Mouse (Mus musculus): ENCODE data around the gene Trim14.

DNA sequence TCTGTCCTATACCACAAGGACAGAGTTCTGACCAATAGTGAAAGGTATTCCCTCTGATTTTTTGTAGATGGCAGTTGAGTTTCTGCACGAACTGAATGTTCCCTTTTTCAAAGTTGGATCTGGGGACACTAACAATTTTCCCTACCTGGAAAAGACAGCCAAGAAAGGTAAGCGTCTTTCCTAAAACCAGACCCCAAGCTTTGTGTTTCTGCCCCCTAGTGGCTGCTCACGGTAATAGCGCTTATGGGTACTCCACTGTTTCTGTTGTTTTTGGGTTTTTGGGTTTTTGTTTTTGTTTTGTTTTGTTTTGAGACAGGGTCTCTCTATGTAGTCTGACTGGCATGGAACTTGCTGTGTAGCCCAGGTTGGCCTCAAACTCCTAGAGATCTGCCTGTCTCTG lies 37.0 kb downstream of the Trim14 start:
- TF ChIP-seq SIN3A (IDR thresholded peaks at IDR 0.05; ENCODE audit: low read length) (no peak), USF1 (IDR thresholded peaks at IDR 0.05; ENCODE audit: low read depth, low read length) (no peak), CTCF (conservative IDR thresholded peaks at IDR 0.05 in 1 of 2, IDR thresholded peaks at IDR 0.05 in 1 of 2; ENCODE audit: low read depth in 2 of 2, low read length in 2 of 2) (peak; percentile 75 to 94), GABPA (IDR thresholded peaks at IDR 0.05; ENCODE audit: insufficient replicate concordance, low read depth, low read length) (no peak), ZMIZ1 (IDR thresholded peaks at IDR 0.05; ENCODE audit: low read depth, low read length) (no peak), MEF2A (IDR thresholded peaks at IDR 0.05; ENCODE audit: borderline replicate concordance, low read depth, low read length) (no peak), POLR2A (IDR thresholded peaks at IDR 0.05; ENCODE audit: low read depth, low read length) (no peak), ZNF384 (IDR thresholded peaks at IDR 0.05; ENCODE audit: low read depth, low read length) (no peak), PAX5 (IDR thresholded peaks at IDR 0.05; ENCODE audit: low read length) (no peak), UBTF (IDR thresholded peaks at IDR 0.05; ENCODE audit: low read depth, low read length) (no peak), EP300 (IDR thresholded peaks at IDR 0.05; ENCODE audit: low read length) (no peak), NRF1 (IDR thresholded peaks at IDR 0.05; ENCODE audit: low read depth, low read length) (no peak), RAD21 (IDR thresholded peaks at IDR 0.05; ENCODE audit: low read depth, low read length) (peak; percentile 30), NELFE (IDR thresholded peaks at IDR 0.05; ENCODE audit: low read depth, low read length) (no peak)

Measured in CH12.LX (cell line).